Mouse (Mus musculus) cortical plate, adult 2 months (tissue): ENCODE results near the gene Tap2.

ENCODE experiments used
- CTCF ChIP-seq: fragments of 200-500 bp; IDR thresholded peaks from 2 replicates; pipeline ENCODE4 v1.5.1; 2011; ENCODE audit warnings: mild to moderate bottlenecking, control low read depth, low read length; ENCODE audit not compliant: insufficient read depth; ENCODE audit errors: extremely low read depth
- POLR2A ChIP-seq: fragments of 200-500 bp; IDR thresholded peaks from 2 replicates; pipeline ENCODE4 v1.6.1; 2011; ENCODE audit warnings: mild to moderate bottlenecking, low read length, control low read depth; ENCODE audit not compliant: insufficient read depth; ENCODE audit errors: extremely low read depth

GRCm38 (mm10) chr17:34187261-34187916, 15.9 kb upstream of the Tap2 start, which contains the start of the genes Tap1 and Psmb9:
- TF ChIP-seq POLR2A (no peak), CTCF (no peak)
